Mouse (Mus musculus) liver, adult 2 months (tissue): ENCODE results near the gene Tprg. TPM values are rescaled to one million over a fixed set of nuclear protein-coding genes. Genes with fewer than 3 reads are reported as not detected.

ENCODE experiments used
- DNase-seq: peaks from one replicate; pipeline ENCODE4 v3.0.0-alpha.2; 2011; ENCODE audit warnings: low read depth, low spot score; ENCODE audit errors: extremely low read depth
- H3K27ac ChIP-seq: fragments of 200-500 bp; replicated peaks from 2 replicates; pipeline ENCODE4 v1.5.1; 2012; ENCODE audit warnings: low read depth, mild to moderate bottlenecking, control low read depth, inconsistent platforms, low read length; ENCODE audit not compliant: insufficient read depth
- H3K27me3 ChIP-seq: fragments of 200-500 bp; 2 replicates; pipeline ENCODE4 v1.6.1; 2012; ENCODE audit warnings: mild to moderate bottlenecking, moderate library complexity, low read length, inconsistent platforms; ENCODE audit not compliant: control insufficient read depth, insufficient read depth
- H3K36me3 ChIP-seq: fragments of 200-500 bp; 2 replicates; pipeline ENCODE4 v1.6.1; 2012; ENCODE audit warnings: low read length, inconsistent platforms; ENCODE audit not compliant: control insufficient read depth, insufficient read depth
- H3K4me1 ChIP-seq: fragments of 200-500 bp; 2 replicates; pipeline ENCODE4 v1.6.1; 2011; ENCODE audit warnings: low read length; ENCODE audit not compliant: control insufficient read depth, insufficient read depth
- H3K4me3 ChIP-seq: fragments of 200-500 bp; 2 replicates; pipeline ENCODE4 v1.5.1; 2011; ENCODE audit warnings: low read depth, mild to moderate bottlenecking, control low read depth, low read length, moderate library complexity; ENCODE audit not compliant: insufficient read depth
- H3K79me2 ChIP-seq: fragments of 200-500 bp; 2 replicates; pipeline ENCODE4 v1.6.1; 2012; ENCODE audit warnings: inconsistent platforms, mild to moderate bottlenecking, low read length, moderate library complexity; ENCODE audit not compliant: control insufficient read depth, insufficient read depth
- H3K9ac ChIP-seq: fragments of 200-500 bp; 2 replicates; pipeline ENCODE4 v1.6.1; 2012; ENCODE audit warnings: low read depth, mild to moderate bottlenecking, control low read depth, inconsistent platforms, low read length
- CTCF ChIP-seq: fragments of 200-500 bp; IDR thresholded peaks from 2 replicates; pipeline ENCODE4 v1.5.1; 2011; ENCODE audit warnings: low read depth, low read length, control low read depth
- POLR2A ChIP-seq: fragments of 200-500 bp; IDR thresholded peaks from 2 replicates; pipeline ENCODE4 v1.6.1; 2011; ENCODE audit warnings: low read length, control low read depth; ENCODE audit not compliant: insufficient read depth; ENCODE audit errors: extremely low read depth
- WGBS: fragments of 180-500 bp; shearing (Covaris S2); methylation state at CpG from one replicate; pipeline ENCODE4 v1.1.7; 2018; 5-methylcytosine and 5-hydroxymethylcytosine counted together
- polyA plus RNA-seq: library from polyadenylated mRNA; depleted of rRNA; stranded (reverse); fragments of >200 nt; gene quantifications from 2 replicates; pipeline ENCODE4 v1.2.3, GENCODE M21; 2012
- total RNA-seq: library from RNA; depleted of rRNA; stranded (reverse); fragments of >200 nt; gene quantifications from 2 replicates; pipeline ENCODE4 v1.2.3, GENCODE M21; 2014

Tprg gene
- total and polyA plus RNA-seq, 2 experiments: not detected

GRCm38 (mm10) chr16:25268276-25268675 is 18.3 kb upstream of the Tprg start:
- TF ChIP-seq CTCF (no peak), POLR2A (no peak)
- 61% methylated on average over 4 of the region's 4 CpGs for WGBS
- Histone ChIP-seq H3K4me1 (no peaks in the 10 kb centered on the region), H3K79me2 (no peaks in the 10 kb centered on the region), H3K36me3 (no peaks in the 10 kb centered on the region), H3K27ac (no peak overlapping the region), H3K4me3 (no peak overlapping the region), H3K27me3 (no peaks in the 10 kb centered on the region; the same call in 1 of the 2 replicates), H3K9ac (no peak overlapping the region)
- DNase-seq: no peak

GRCm38 (mm10) chr16:25282563-25282962 is 4.1 kb upstream of the Tprg start:
- DNase-seq: no peak
- no peaks in the 10 kb centered on the region for H3K79me2 ChIP-seq
- no peaks in the 10 kb centered on the region for H3K4me1 ChIP-seq
- no peak overlapping the region for H3K27ac ChIP-seq
- no peaks in the 10 kb centered on the region for H3K36me3 ChIP-seq
- H3K4me3 ChIP-seq: no peak overlapping the region
- 78% methylated on average over 4 of the region's 4 CpGs for WGBS
- H3K27me3 ChIP-seq: peaks cover 2% of the 10 kb centered on the region; the same call in 1 of the 2 replicates
- H3K9ac ChIP-seq: no peak overlapping the region
- no peak for TF ChIP-seq POLR2A
- no peak for TF ChIP-seq CTCF

- H3K36me3 ChIP-seq: no peaks in the 10 kb centered on the region
- WGBS: 79% methylated on average over 2 of the region's 2 CpGs
Observed at GRCm38 (mm10) chr16:25293753-25294152, 7.1 kb downstream of the Tprg start.

GRCm38 (mm10) chr16:25295546-25295945 is 8.9 kb downstream of the Tprg start:
- H3K27me3 ChIP-seq: no peaks in the 10 kb centered on the region
- no peak overlapping the region for H3K4me3 ChIP-seq
- WGBS: 44% methylated on average over 11 of the region's 11 CpGs
- no peaks in the 10 kb centered on the region for H3K36me3 ChIP-seq
- no peak overlapping the region for H3K27ac ChIP-seq
- no peaks in the 10 kb centered on the region for H3K79me2 ChIP-seq
- H3K4me1 ChIP-seq: no peaks in the 10 kb centered on the region
- no peak for DNase-seq
- H3K9ac ChIP-seq: no peak overlapping the region
- no peak for TF ChIP-seq CTCF
- TF ChIP-seq POLR2A: no peak

More at GRCm38 (mm10) chr16:25293753-25294152, 7.1 kb downstream of the Tprg start:
- no peaks in the 10 kb centered on the region for H3K79me2 ChIP-seq
- H3K9ac ChIP-seq: no peak overlapping the region
- no peak overlapping the region for H3K4me3 ChIP-seq
- no peak for DNase-seq
- no peaks in the 10 kb centered on the region for H3K4me1 ChIP-seq
- no peak overlapping the region for H3K27ac ChIP-seq
- H3K27me3 ChIP-seq: no peaks in the 10 kb centered on the region
- TF ChIP-seq POLR2A (no peak), CTCF (no peak)

GRCm38 (mm10) chr16:25296746-25297145 is 10.1 kb downstream of the Tprg start:
- DNase-seq: no peak
- H3K79me2 ChIP-seq: no peaks in the 10 kb centered on the region
- H3K36me3 ChIP-seq: no peaks in the 10 kb centered on the region
- H3K4me1 ChIP-seq: no peaks in the 10 kb centered on the region
- no peak overlapping the region for H3K27ac ChIP-seq
- H3K4me3 ChIP-seq: no peak overlapping the region
- no peaks in the 10 kb centered on the region for H3K27me3 ChIP-seq
- H3K9ac ChIP-seq: no peak overlapping the region
- 88% methylated on average over 5 of the region's 5 CpGs for WGBS
- TF ChIP-seq CTCF: no peak
- TF ChIP-seq POLR2A: no peak

- Histone ChIP-seq H3K27me3 (no peaks in the 10 kb centered on the region), H3K36me3 (no peaks in the 10 kb centered on the region), H3K9ac (no peak overlapping the region), H3K27ac (no peak overlapping the region), H3K79me2 (no peaks in the 10 kb centered on the region), H3K4me3 (no peak overlapping the region), H3K4me1 (no peaks in the 10 kb centered on the region)
- DNase-seq: peak; percentile 5
- 26% methylated on average over 1 of the region's 1 CpGs for WGBS
- TF ChIP-seq POLR2A (no peak), CTCF (no peak)
Observed at GRCm38 (mm10) chr16:25298204-25298603, 11.6 kb downstream of the Tprg start.

- 92% methylated on average over 4 of the region's 4 CpGs for WGBS
- TF ChIP-seq CTCF (no peak), POLR2A (no peak)
- H3K4me1 ChIP-seq: no peaks in the 10 kb centered on the region
- H3K36me3 ChIP-seq: no peaks in the 10 kb centered on the region
- no peak overlapping the region for H3K27ac ChIP-seq
- DNase-seq: no peak
- H3K9ac ChIP-seq: no peak overlapping the region
- no peak overlapping the region for H3K4me3 ChIP-seq
- H3K79me2 ChIP-seq: no peaks in the 10 kb centered on the region
- H3K27me3 ChIP-seq: no peaks in the 10 kb centered on the region
Observed at GRCm38 (mm10) chr16:25302616-25303015, 16.0 kb downstream of the Tprg start.
